Mouse (Mus musculus) olfactory bulb, adult 2 months (tissue): ENCODE data around the gene Csta1.
"Not testable (repeated sequence)": the region's sequence is repeated elsewhere in the genome, so short reads cannot be mapped to it uniquely, and the experiment has no call there.

Source experiments
- CTCF ChIP-seq: fragments of 200-500 bp; IDR thresholded peaks from 2 replicates; pipeline ENCODE4 v1.5.1; 2012; ENCODE audit warnings: low read depth, mild to moderate bottlenecking, low read length, moderate library complexity; ENCODE audit not compliant: insufficient read depth
- POLR2A ChIP-seq: fragments of 200-500 bp; IDR thresholded peaks from 2 replicates; pipeline ENCODE4 v1.6.1; 2012; ENCODE audit warnings: mild to moderate bottlenecking, low read depth, low read length, moderate library complexity; ENCODE audit not compliant: insufficient read depth

DNA sequence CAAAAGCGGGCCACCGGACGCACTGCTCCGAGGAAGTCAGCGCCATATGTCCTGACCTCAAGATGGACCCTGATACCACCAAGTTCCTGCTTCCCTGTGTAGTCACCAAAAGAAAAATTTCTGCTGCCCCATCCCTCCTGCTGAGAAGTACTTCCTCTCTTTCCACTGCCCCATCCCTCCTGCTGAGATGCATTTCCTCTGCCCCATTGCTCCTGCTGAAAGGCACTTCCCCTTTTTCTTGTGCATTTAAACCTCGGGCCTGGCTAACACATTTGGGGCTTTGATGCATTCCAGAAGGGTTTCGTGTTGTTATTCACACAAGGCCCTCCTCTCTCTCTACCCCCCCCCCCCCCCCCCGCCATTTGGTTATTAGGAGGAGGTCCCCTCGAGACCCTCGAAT is 36.8 kb upstream of the Csta1 start:
- TF ChIP-seq CTCF, POLR2A: not testable (repeated sequence)
